Mouse (Mus musculus) olfactory bulb, adult 2 months (tissue): ENCODE measurements at regions not wholly inside any gene's neighbourhood (a gene's known extent, or its start where the extent isn't known, plus 50 kb on each side); places are given as distances from the start of the nearest gene placed in this dataset.

Source experiments
- H3K27ac ChIP-seq: fragments of 200-500 bp; 2 replicates; pipeline ENCODE4 v1.5.1; 2012; ENCODE audit warnings: low read depth, low read length; ENCODE audit not compliant: insufficient read depth
- H3K4me1 ChIP-seq: fragments of 200-500 bp; 2 replicates; pipeline ENCODE4 v1.6.1; 2012; ENCODE audit warnings: low read length; ENCODE audit not compliant: control insufficient read depth, insufficient read depth
- H3K4me3 ChIP-seq: fragments of 200-500 bp; 2 replicates; pipeline ENCODE4 v1.5.1; 2012; ENCODE audit warnings: mild to moderate bottlenecking, low read depth, low read length, moderate library complexity; ENCODE audit not compliant: insufficient read depth
- CTCF ChIP-seq: fragments of 200-500 bp; IDR thresholded peaks from 2 replicates; pipeline ENCODE4 v1.5.1; 2012; ENCODE audit warnings: low read depth, mild to moderate bottlenecking, low read length, moderate library complexity; ENCODE audit not compliant: insufficient read depth
- POLR2A ChIP-seq: fragments of 200-500 bp; IDR thresholded peaks from 2 replicates; pipeline ENCODE4 v1.6.1; 2012; ENCODE audit warnings: mild to moderate bottlenecking, low read depth, low read length, moderate library complexity; ENCODE audit not compliant: insufficient read depth
- WGBS: fragments of 180-500 bp; shearing (Covaris S2); methylation state at CpG from one replicate; pipeline ENCODE4 v1.1.7; 2018; 5-methylcytosine and 5-hydroxymethylcytosine counted together

DNA sequence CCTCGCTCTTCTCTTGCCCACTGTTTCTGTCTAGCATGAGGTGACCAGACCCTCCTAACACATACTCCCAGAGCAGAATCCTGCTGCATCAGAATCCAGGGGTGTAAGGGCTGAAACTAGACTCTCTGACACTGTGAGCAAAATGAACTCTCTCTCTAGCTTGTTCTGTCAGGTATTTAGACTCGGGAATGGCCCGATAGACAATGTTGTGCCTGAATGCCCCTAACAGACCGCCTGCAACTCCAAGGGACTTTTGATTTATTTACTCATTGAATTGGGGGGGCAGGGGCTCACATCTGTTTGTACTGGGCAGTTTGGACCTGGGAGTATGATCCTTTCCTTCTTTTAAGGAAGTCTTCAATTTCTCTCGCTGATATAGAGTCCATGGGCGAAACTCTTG lies 469.3 kb upstream of the Trpc7 start:
- Histone ChIP-seq H3K4me3 (no peak overlapping the region), H3K4me1 (no peaks in the 10 kb centered on the region), H3K27ac (no peak overlapping the region)
- TF ChIP-seq CTCF (no peak), POLR2A (no peak)
- 96% methylated on average over 6 of the region's 6 CpGs for WGBS

DNA sequence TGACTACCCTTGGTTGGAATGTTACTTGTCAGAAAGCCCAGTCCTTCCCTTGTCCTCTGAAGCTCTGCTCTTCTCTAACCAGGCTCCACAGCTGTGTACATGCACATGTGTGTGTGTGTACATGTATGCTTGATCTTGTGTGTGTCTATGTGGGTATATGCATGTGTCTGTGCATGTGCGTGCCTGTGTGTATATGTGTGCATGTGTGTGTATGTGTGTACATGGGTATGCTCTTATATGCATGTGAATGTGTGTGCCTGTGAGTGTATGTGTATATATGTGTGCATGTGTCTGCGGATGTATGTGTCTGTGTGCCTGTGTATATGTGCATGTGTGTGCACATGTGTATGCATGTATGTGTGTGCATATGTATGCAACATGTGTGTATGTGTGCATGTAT lies 468.6 kb upstream of the Trpc7 start:
- Histone ChIP-seq H3K4me1 (no peaks in the 10 kb centered on the region), H3K27ac (no peak overlapping the region), H3K4me3 (no peak overlapping the region)
- TF ChIP-seq CTCF: no peak
- TF ChIP-seq POLR2A: no peak
- WGBS: 100% methylated on average over 2 of the region's 2 CpGs

DNA sequence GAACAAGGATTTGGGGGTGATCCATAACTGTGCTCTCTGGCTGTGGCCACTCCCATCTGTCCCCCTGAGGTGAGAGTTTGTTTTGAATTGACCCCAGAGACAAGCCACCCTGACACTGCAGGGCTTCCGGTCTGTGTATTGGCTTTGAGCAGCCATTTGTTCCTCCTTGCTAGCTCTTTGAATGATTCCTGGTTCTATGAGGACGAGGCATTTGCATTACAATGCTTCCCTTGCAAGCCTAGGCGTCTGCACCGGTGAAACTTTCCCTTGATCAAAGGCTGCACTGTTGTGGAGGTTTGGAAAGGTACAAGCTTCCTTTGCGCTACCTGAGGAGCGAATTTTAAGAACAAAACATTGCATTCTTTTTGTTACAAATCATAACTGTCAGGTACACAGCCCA lies 466.8 kb upstream of the Trpc7 start:
- TF ChIP-seq CTCF (no peak), POLR2A (no peak)
- WGBS: 64% methylated on average over 6 of the region's 6 CpGs
- H3K4me3 ChIP-seq: no peak overlapping the region
- H3K27ac ChIP-seq: no peak overlapping the region
- H3K4me1 ChIP-seq: no peaks in the 10 kb centered on the region

DNA sequence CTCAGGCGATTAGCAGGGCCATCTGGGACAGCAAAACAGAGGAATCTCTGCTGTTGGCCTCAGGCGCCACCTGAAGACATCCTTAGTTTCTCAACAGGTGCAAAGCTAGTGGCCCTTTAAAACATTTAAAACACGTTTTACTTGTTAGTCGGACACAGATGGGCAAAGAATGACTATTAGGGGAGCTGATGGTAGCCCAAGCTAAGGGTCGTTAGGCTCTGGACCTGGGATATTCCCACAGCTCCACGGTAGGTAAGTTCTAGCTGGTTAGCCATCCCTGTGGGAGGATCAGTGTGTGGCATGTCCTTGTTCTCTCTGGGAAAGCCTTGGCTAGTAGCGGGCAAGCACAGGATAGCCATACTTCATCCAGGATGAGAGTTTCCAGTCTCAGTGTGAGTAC lies 465.5 kb upstream of the Trpc7 start:
- TF ChIP-seq POLR2A: no peak
- TF ChIP-seq CTCF: no peak
- Histone ChIP-seq H3K4me1 (no peaks in the 10 kb centered on the region), H3K27ac (no peak overlapping the region), H3K4me3 (no peak overlapping the region)
- 92% methylated on average over 7 of the region's 7 CpGs for WGBS

DNA sequence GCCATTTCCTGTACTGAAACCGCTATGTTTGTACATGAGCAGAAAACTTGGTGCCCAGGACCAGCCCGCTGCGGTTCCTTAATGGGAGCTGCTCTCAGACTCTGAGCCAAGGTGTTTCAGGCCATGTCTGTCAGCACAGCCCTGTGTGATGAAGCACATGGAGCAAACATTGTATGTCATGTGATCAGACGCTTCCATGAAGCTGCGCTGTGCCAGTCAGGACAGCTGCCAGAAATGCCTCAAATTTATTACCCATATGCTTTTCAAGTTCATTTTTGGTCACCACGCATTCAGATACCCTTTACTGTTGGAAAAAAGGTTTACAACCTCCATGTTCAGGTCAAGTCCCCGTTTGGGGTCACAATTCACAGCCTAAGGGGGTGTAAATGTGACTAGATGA lies 458.8 kb upstream of the Trpc7 start:
- 94% methylated on average over 7 of the region's 7 CpGs for WGBS
- H3K27ac ChIP-seq: no peak overlapping the region
- no peak overlapping the region for H3K4me3 ChIP-seq
- H3K4me1 ChIP-seq: no peaks in the 10 kb centered on the region
- TF ChIP-seq CTCF (no peak), POLR2A (no peak)

DNA sequence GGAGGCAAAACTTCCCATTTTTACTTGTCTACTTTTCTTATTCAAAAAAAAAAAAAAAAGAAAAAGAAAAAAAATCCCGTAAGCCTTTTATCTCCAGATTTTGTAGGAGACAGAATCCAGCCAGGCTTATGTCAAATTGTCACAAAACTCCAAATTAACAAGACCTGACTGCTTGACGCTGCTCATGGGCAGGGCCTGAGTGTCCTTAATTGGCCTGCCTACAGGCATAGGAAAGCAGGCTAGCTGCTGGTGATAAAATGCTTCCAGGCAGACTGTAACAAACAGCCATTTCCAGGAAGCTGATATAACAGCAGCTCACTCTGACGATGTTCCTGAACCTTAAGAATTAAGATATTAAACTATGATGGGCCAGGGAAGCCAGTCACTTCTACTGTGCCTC lies 458.2 kb upstream of the Trpc7 start:
- Histone ChIP-seq H3K27ac (no peak overlapping the region), H3K4me1 (no peaks in the 10 kb centered on the region), H3K4me3 (no peak overlapping the region)
- WGBS: 72% methylated on average over 3 of the region's 3 CpGs
- TF ChIP-seq CTCF (no peak), POLR2A (no peak)

DNA sequence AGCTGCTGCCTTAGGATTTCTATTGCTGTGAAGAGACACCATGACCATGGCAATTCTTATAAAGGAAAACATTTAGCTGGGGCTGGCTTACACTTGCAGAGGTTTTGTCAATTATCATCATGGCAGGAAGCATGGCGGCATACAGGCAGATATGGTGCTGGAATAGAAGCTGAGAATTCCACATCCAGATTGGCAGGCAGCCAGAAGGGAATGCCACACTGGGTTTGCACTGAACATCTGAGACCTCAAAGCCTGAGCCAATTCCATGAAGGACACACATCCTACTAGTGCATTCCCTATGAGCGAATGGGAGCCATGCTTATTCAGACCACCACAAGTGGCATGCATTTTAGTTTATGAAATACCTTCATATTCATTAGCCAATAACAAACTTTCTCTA lies 455.0 kb upstream of the Trpc7 start:
- H3K4me1 ChIP-seq: no peaks in the 10 kb centered on the region
- H3K27ac ChIP-seq: no peak overlapping the region
- TF ChIP-seq CTCF (no peak), POLR2A (no peak)
- WGBS: 91% methylated on average over 2 of the region's 2 CpGs
- no peak overlapping the region for H3K4me3 ChIP-seq

DNA sequence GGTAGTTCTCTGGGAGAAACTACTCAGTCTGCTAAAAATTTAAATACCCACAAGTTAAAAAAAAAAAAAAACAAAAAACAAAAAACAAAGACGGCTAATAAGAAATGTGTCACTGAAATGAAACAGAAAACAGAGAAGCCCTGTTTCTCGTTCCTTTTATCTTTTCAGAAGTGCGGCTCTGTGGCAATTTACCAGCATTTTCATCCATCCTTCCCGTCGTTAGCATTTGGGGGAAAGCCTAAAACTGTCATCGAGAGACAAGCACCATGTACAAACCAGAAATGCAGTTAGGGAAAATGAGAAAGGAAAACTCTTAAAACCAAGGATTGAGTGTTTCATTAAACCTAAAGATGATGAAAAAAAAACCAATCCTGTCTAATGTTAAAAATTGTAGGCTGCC lies 442.9 kb upstream of the Trpc7 start:
- WGBS: 24% methylated on average over 6 of the region's 6 CpGs
- Histone ChIP-seq H3K4me1 (peaks cover 3% of the 10 kb centered on the region; the same call in 1 of the 2 replicates), H3K4me3 (no peak overlapping the region), H3K27ac (no peak overlapping the region)
- TF ChIP-seq POLR2A (no peak), CTCF (no peak)

DNA sequence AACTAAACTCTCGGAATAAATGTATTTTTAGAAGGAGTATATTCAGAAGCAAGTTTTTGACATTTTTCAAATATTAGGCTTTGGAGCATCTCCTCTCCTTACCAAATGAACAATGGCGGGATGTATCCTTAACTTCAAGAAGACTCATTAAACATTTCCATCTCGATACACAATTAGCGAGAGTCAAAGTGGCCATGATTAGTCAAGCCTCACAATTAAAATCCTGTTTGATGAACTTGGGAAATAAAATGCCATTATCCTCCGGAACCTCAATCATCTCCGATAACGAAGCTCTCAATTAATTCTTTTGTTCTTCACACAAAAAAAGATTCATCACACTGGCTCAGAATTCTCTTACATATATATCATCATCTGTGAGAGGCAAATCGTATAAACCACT lies 440.8 kb upstream of the Trpc7 start:
- Histone ChIP-seq H3K27ac (no peak overlapping the region), H3K4me3 (no peak overlapping the region), H3K4me1 (peaks cover 3% of the 10 kb centered on the region; the same call in 1 of the 2 replicates)
- TF ChIP-seq POLR2A: no peak
- no peak for TF ChIP-seq CTCF
- WGBS: 87% methylated on average over 8 of the region's 8 CpGs

DNA sequence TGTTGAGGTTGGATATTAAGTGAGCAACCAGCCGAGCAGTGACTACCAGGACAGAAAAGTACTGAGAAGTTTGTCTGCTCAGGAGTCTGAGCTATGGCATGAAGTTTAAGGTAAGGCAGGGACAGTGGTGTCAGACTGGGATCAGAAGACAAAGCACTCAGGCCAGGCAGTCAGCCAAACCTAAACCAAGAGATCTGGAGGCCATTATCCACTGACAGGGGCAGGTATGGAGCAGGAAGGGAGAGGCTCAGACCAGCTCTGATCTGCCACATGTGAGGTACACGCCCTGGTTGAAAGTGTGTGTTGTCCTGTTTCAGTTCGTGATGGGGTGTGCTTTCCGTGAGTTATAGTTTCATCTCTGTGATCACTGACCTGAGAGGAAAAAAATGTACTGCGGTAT lies 437.2 kb upstream of the Trpc7 start:
- 92% methylated on average over 5 of the region's 5 CpGs for WGBS
- H3K4me3 ChIP-seq: no peak overlapping the region
- no peak for TF ChIP-seq POLR2A
- no peak for TF ChIP-seq CTCF
- H3K4me1 ChIP-seq: peaks cover under 1% of the 10 kb centered on the region; the same call in 1 of the 2 replicates
- H3K27ac ChIP-seq: no peak overlapping the region

DNA sequence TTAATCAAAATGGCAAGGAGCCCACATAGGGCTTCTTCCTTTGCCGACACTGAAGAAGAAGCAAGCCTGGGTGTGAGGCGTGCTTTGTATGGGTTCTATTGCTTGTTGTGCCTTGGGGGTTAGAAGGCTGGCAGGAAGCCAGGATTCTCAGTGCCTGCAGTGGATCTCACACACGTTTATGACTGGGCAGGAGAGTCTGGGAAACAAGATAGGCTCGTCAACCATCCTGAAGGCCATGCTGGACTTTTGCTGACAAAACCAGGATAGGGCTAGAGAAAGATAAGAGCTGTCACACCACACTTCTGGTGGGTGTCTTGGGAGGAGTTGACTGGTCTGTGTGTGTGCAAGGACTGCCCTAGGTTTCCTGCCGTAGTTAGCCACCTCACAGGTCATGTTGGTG lies 436.1 kb upstream of the Trpc7 start:
- WGBS: 75% methylated on average over 5 of the region's 5 CpGs
- Histone ChIP-seq H3K4me1 (no peaks in the 10 kb centered on the region), H3K27ac (no peak overlapping the region), H3K4me3 (no peak overlapping the region)
- TF ChIP-seq POLR2A (no peak), CTCF (no peak)
